Mouse (Mus musculus) embryo, embryonic 11 days (tissue): Measurements from ENCODE around the gene Mab21l3.

Experiments used
- DNase-seq: peaks from one replicate; pipeline ENCODE4 v3.0.0-alpha.2; 2015

The Mab21l3 gene

GRCm38 (mm10) chr3:101848816-101849215, at the start of gene Mab21l3:
Mab21l3 (minus strand) TSS chr3:101848959.
- DNase-seq, result no peak

GRCm38 (mm10) chr3:101897377-101897974, 48.7 kb upstream of the Mab21l3 start:
- DNase-seq, result no peak

- peak; percentile 87 for DNase-seq
Measured at GRCm38 (mm10) chr3:101896893-101897292, 48.1 kb upstream of the Mab21l3 start.

- no peak for DNase-seq
Measured at GRCm38 (mm10) chr3:101895376-101895910, 46.7 kb upstream of the Mab21l3 start.

- no peak for DNase-seq
Measured at GRCm38 (mm10) chr3:101885591-101885990, 36.8 kb upstream of the Mab21l3 start.

- DNase-seq, result no peak
Measured at GRCm38 (mm10) chr3:101885041-101885440, 36.3 kb upstream of the Mab21l3 start.

- no peak for DNase-seq
Measured at GRCm38 (mm10) chr3:101883902-101884301, 35.1 kb upstream of the Mab21l3 start.

GRCm38 (mm10) chr3:101881721-101882120, 33.0 kb upstream of the Mab21l3 start:
- DNase-seq, result no peak

GRCm38 (mm10) chr3:101880818-101881217, 32.1 kb upstream of the Mab21l3 start:
- peak; percentile 42 for DNase-seq

GRCm38 (mm10) chr3:101878136-101878535, 29.4 kb upstream of the Mab21l3 start:
- no peak for DNase-seq

- no peak for DNase-seq
Measured at GRCm38 (mm10) chr3:101876459-101877285, 27.9 kb upstream of the Mab21l3 start.

GRCm38 (mm10) chr3:101875258-101875920, 26.6 kb upstream of the Mab21l3 start:
- no peak for DNase-seq

- DNase-seq, result no peak
Measured at GRCm38 (mm10) chr3:101873061-101873675, 24.4 kb upstream of the Mab21l3 start.

- no peak for DNase-seq
Measured at GRCm38 (mm10) chr3:101871951-101872350, 23.2 kb upstream of the Mab21l3 start.

- no peak for DNase-seq
Measured at GRCm38 (mm10) chr3:101867001-101867421, 18.3 kb upstream of the Mab21l3 start.

- no peak for DNase-seq
Measured at GRCm38 (mm10) chr3:101861856-101862255, 13.1 kb upstream of the Mab21l3 start.

- DNase-seq, result no peak
Measured at GRCm38 (mm10) chr3:101860151-101860550, 11.4 kb upstream of the Mab21l3 start.

- no peak for DNase-seq
Measured at GRCm38 (mm10) chr3:101859740-101860139, 11.0 kb upstream of the Mab21l3 start.

GRCm38 (mm10) chr3:101854075-101854474, 5.3 kb upstream of the Mab21l3 start:
- DNase-seq, result no peak

GRCm38 (mm10) chr3:101851363-101851762, 2.6 kb upstream of the Mab21l3 start:
- DNase-seq, result no peak

- DNase-seq, result no peak
Measured at GRCm38 (mm10) chr3:101846096-101846495, 2.7 kb downstream of the Mab21l3 start.

- DNase-seq, result peak; percentile 30
Measured at GRCm38 (mm10) chr3:101842372-101843094, 6.2 kb downstream of the Mab21l3 start.
